Mouse (Mus musculus): ENCODE results near the gene Scd3. TPM values are rescaled to one million over a fixed set of nuclear protein-coding genes. Genes with fewer than 3 reads are reported as not detected.

The Scd3 gene
- polyA plus RNA-seq (2015; fragmentation: Nextera tagmentation; extraction: Ambion mirVana), result 0.45 and 0.66 TPM in 2 replicates

- no peak within 1 kb of the TSS for H3K27ac ChIP-seq
- 91% methylated on average over 9 of the region's 9 CpGs for WGBS
- no peaks in the 10 kb centered on the region for H3K36me3 ChIP-seq
- H3K4me3 ChIP-seq (replicated peaks), result no peak within 1 kb of the TSS
- no peak within 1 kb of the TSS for H3K4me2 ChIP-seq
- no peaks in the 10 kb centered on the region for H3K9me3 ChIP-seq (replicated peaks)
- H3K9ac ChIP-seq, result no peak within 1 kb of the TSS
- H3K4me1 ChIP-seq, result no peaks in the 10 kb centered on the region
- no peak for ATAC-seq (replicated peaks; ENCODE audit: low FRiP score)
- H3K27me3 ChIP-seq, result no peaks in the 10 kb centered on the region
Measured at GRCm38 (mm10) chr19:44203015-44203564, at the start of gene Scd3. Gene Scd3 (plus strand): TSS chr19:44203269.

- Histone ChIP-seq H3K9me3 (replicated peaks) (no peaks in the 10 kb centered on the region), H3K4me3 (replicated peaks) (no peak overlapping the region), H3K4me1 (no peaks in the 10 kb centered on the region), H3K9ac (no peak overlapping the region), H3K36me3 (no peaks in the 10 kb centered on the region), H3K27me3 (peaks cover 25% of the 10 kb centered on the region), H3K27ac (no peak overlapping the region), H3K4me2 (no peak overlapping the region)
- no peak for ATAC-seq (replicated peaks; ENCODE audit: low FRiP score)
- WGBS, result 77% methylated on average over 5 of the region's 5 CpGs
Measured at GRCm38 (mm10) chr19:44153781-44154180, 49.3 kb upstream of the Scd3 start.

GRCm38 (mm10) chr19:44157005-44157404, 46.1 kb upstream of the Scd3 start:
- H3K9ac ChIP-seq, result no peak overlapping the region
- H3K27me3 ChIP-seq, result peaks cover 17% of the 10 kb centered on the region
- no peaks in the 10 kb centered on the region for H3K9me3 ChIP-seq (replicated peaks)
- no peaks in the 10 kb centered on the region for H3K4me1 ChIP-seq
- ATAC-seq (replicated peaks; ENCODE audit: low FRiP score), result no peak
- no peaks in the 10 kb centered on the region for H3K36me3 ChIP-seq
- 92% methylated on average over 10 of the region's 10 CpGs for WGBS
- no peak overlapping the region for H3K4me3 ChIP-seq (replicated peaks)
- H3K4me2 ChIP-seq, result no peak overlapping the region
- H3K27ac ChIP-seq, result no peak overlapping the region

GRCm38 (mm10) chr19:44159386-44159785, 43.7 kb upstream of the Scd3 start:
- H3K4me1 ChIP-seq, result no peaks in the 10 kb centered on the region
- 0 out of 2 replicates have a peak, but pooled peaks cover 5% of the 10 kb centered on the region for H3K27me3 ChIP-seq
- no peak for ATAC-seq (replicated peaks; ENCODE audit: low FRiP score)

GRCm38 (mm10) chr19:44161515-44161914, 41.6 kb upstream of the Scd3 start:
- 15% methylated on average over 3 of the region's 3 CpGs for WGBS
- no peak overlapping the region for H3K27ac ChIP-seq
- no peaks in the 10 kb centered on the region for H3K27me3 ChIP-seq
- no peak overlapping the region for H3K9ac ChIP-seq
- no peak for ATAC-seq (replicated peaks; ENCODE audit: low FRiP score)
- H3K4me1 ChIP-seq, result no peaks in the 10 kb centered on the region
- H3K4me2 ChIP-seq, result no peak overlapping the region
- no peaks in the 10 kb centered on the region for H3K9me3 ChIP-seq (replicated peaks)
- H3K36me3 ChIP-seq, result no peaks in the 10 kb centered on the region
- H3K4me3 ChIP-seq (replicated peaks), result no peak overlapping the region

More at GRCm38 (mm10) chr19:44159386-44159785, 43.7 kb upstream of the Scd3 start:
- no peak overlapping the region for H3K27ac ChIP-seq
- no peaks in the 10 kb centered on the region for H3K36me3 ChIP-seq
- no peak overlapping the region for H3K4me3 ChIP-seq (replicated peaks)
- no peak overlapping the region for H3K4me2 ChIP-seq
- no peak overlapping the region for H3K9ac ChIP-seq
- WGBS, result 86% methylated on average over 3 of the region's 3 CpGs
- H3K9me3 ChIP-seq (replicated peaks), result no peaks in the 10 kb centered on the region

- Histone ChIP-seq H3K9ac (no peak overlapping the region), H3K27me3 (no peaks in the 10 kb centered on the region), H3K4me1 (no peaks in the 10 kb centered on the region), H3K9me3 (replicated peaks) (no peaks in the 10 kb centered on the region), H3K4me3 (replicated peaks) (no peak overlapping the region), H3K27ac (no peak overlapping the region), H3K36me3 (no peaks in the 10 kb centered on the region), H3K4me2 (no peak overlapping the region)
- ATAC-seq (replicated peaks; ENCODE audit: low FRiP score), result no peak
- 59% methylated on average over 8 of the region's 8 CpGs for WGBS
Measured at GRCm38 (mm10) chr19:44174835-44175234, 28.2 kb upstream of the Scd3 start.

- WGBS, result 91% methylated on average over 3 of the region's 3 CpGs
- Histone ChIP-seq H3K9me3 (replicated peaks) (no peaks in the 10 kb centered on the region), H3K4me1 (no peaks in the 10 kb centered on the region), H3K4me3 (replicated peaks) (no peak overlapping the region), H3K4me2 (no peak overlapping the region), H3K9ac (no peak overlapping the region), H3K27me3 (no peaks in the 10 kb centered on the region), H3K27ac (no peak overlapping the region), H3K36me3 (no peaks in the 10 kb centered on the region)
- ATAC-seq (replicated peaks; ENCODE audit: low FRiP score), result no peak
Measured at GRCm38 (mm10) chr19:44176741-44177140, 26.3 kb upstream of the Scd3 start.

- 70% methylated on average over 1 of the region's 1 CpGs for WGBS
- Histone ChIP-seq H3K4me3 (replicated peaks) (no peak overlapping the region), H3K4me2 (no peak overlapping the region), H3K4me1 (no peaks in the 10 kb centered on the region), H3K36me3 (no peaks in the 10 kb centered on the region), H3K27me3 (no peaks in the 10 kb centered on the region), H3K9me3 (replicated peaks) (no peaks in the 10 kb centered on the region), H3K27ac (no peak overlapping the region), H3K9ac (no peak overlapping the region)
- no peak for ATAC-seq (replicated peaks; ENCODE audit: low FRiP score)
Measured at GRCm38 (mm10) chr19:44180502-44180901, 22.6 kb upstream of the Scd3 start.

- ATAC-seq (replicated peaks; ENCODE audit: low FRiP score), result no peak
Measured at GRCm38 (mm10) chr19:44183968-44184367, 19.1 kb upstream of the Scd3 start.

GRCm38 (mm10) chr19:44189056-44189455, 14.0 kb upstream of the Scd3 start:
- WGBS, result 81% methylated on average over 4 of the region's 4 CpGs
- Histone ChIP-seq H3K4me3 (replicated peaks) (no peak overlapping the region), H3K27ac (no peak overlapping the region), H3K27me3 (no peaks in the 10 kb centered on the region), H3K36me3 (no peaks in the 10 kb centered on the region), H3K4me2 (no peak overlapping the region), H3K9ac (no peak overlapping the region), H3K9me3 (replicated peaks) (no peaks in the 10 kb centered on the region), H3K4me1 (no peaks in the 10 kb centered on the region)
- no peak for ATAC-seq (replicated peaks; ENCODE audit: low FRiP score)

More at GRCm38 (mm10) chr19:44183968-44184367, 19.1 kb upstream of the Scd3 start:
- Histone ChIP-seq H3K27me3 (no peaks in the 10 kb centered on the region), H3K27ac (no peak overlapping the region), H3K4me3 (replicated peaks) (no peak overlapping the region), H3K4me2 (no peak overlapping the region), H3K36me3 (no peaks in the 10 kb centered on the region), H3K4me1 (no peaks in the 10 kb centered on the region), H3K9ac (no peak overlapping the region), H3K9me3 (replicated peaks) (no peaks in the 10 kb centered on the region)
- 64% methylated on average over 3 of the region's 3 CpGs for WGBS

GRCm38 (mm10) chr19:44192342-44192741, 10.7 kb upstream of the Scd3 start, which contains the start of gene Pkd2l1:
Gene Pkd2l1 (minus strand): TSS chr19:44192442.
- Histone ChIP-seq H3K36me3 (no peaks in the 10 kb centered on the region), H3K27me3 (no peaks in the 10 kb centered on the region), H3K4me2 (no peak within 1 kb of the TSS), H3K27ac (no peak within 1 kb of the TSS), H3K4me3 (replicated peaks) (no peak within 1 kb of the TSS), H3K9me3 (replicated peaks) (no peaks in the 10 kb centered on the region), H3K9ac (no peak within 1 kb of the TSS), H3K4me1 (no peaks in the 10 kb centered on the region)
- WGBS, result 37% methylated on average over 3 of the region's 3 CpGs
- no peak for ATAC-seq (replicated peaks; ENCODE audit: low FRiP score)

- no peak for ATAC-seq (replicated peaks; ENCODE audit: low FRiP score)
- H3K9ac ChIP-seq, result no peak overlapping the region
- no peaks in the 10 kb centered on the region for H3K4me1 ChIP-seq
- H3K4me3 ChIP-seq (replicated peaks), result no peak overlapping the region
- WGBS, result 77% methylated on average over 7 of the region's 7 CpGs
- H3K36me3 ChIP-seq, result no peaks in the 10 kb centered on the region
- H3K4me2 ChIP-seq, result no peak overlapping the region
- no peaks in the 10 kb centered on the region for H3K27me3 ChIP-seq
- H3K9me3 ChIP-seq (replicated peaks), result no peaks in the 10 kb centered on the region
- H3K27ac ChIP-seq, result no peak overlapping the region
Measured at GRCm38 (mm10) chr19:44193906-44194305, 9.2 kb upstream of the Scd3 start.

GRCm38 (mm10) chr19:44195138-44195537, 7.9 kb upstream of the Scd3 start:
- H3K4me3 ChIP-seq (replicated peaks), result no peak overlapping the region
- no peak overlapping the region for H3K27ac ChIP-seq
- no peaks in the 10 kb centered on the region for H3K27me3 ChIP-seq
- no peak overlapping the region for H3K4me2 ChIP-seq
- ATAC-seq (replicated peaks; ENCODE audit: low FRiP score), result no peak
- H3K9me3 ChIP-seq (replicated peaks), result no peaks in the 10 kb centered on the region
- H3K4me1 ChIP-seq, result no peaks in the 10 kb centered on the region
- H3K36me3 ChIP-seq, result no peaks in the 10 kb centered on the region
- 18% methylated on average over 7 of the region's 7 CpGs for whole genome bisulfite sequencing
- no peak overlapping the region for H3K9ac ChIP-seq
